Mouse (Mus musculus) myocyte (in vitro differentiated cells): ENCODE measurements around the gene Phb.

Experiments used
- E2F4 ChIP-seq: IDR thresholded peaks from one replicate; pipeline ENCODE4 v1.6.1; 2011; ENCODE audit warnings: mild to moderate bottlenecking, control low read depth, moderate library complexity; ENCODE audit not compliant: insufficient read depth
- MYOD1 ChIP-seq, 3 experiments: IDR thresholded peaks; one replicate each; pipeline ENCODE4 v1.6.1; 2011; ENCODE audit warnings: control low read depth in 2 of 3, low read depth in 2 of 3, mild to moderate bottlenecking in 2 of 3, moderate library complexity in 1 of 3; ENCODE audit not compliant: insufficient read length in 2 of 3, control insufficient read depth in 1 of 3
- POLR2A ChIP-seq: IDR thresholded peaks from one replicate; pipeline ENCODE4 v1.6.1; 2011; ENCODE audit warnings: low read depth, mild to moderate bottlenecking, control low read depth, moderate library complexity; ENCODE audit not compliant: insufficient read length
- POLR2AphosphoS2 ChIP-seq: IDR thresholded peaks from one replicate; pipeline ENCODE4 v1.6.1; 2011; ENCODE audit warnings: low read depth, control low read depth; ENCODE audit not compliant: insufficient read length
- SRF ChIP-seq: IDR thresholded peaks from one replicate; pipeline ENCODE4 v1.6.1; 2011; ENCODE audit warnings: low read depth; ENCODE audit not compliant: control insufficient read depth, insufficient read length
- TCF12 ChIP-seq: IDR thresholded peaks from one replicate; pipeline ENCODE4 v1.6.1; 2011; ENCODE audit warnings: mild to moderate bottlenecking, control low read depth; ENCODE audit not compliant: poor library complexity, insufficient read depth, severe bottlenecking

GRCm38 (mm10) chr11:95704032-95704969 is 37.5 kb downstream of the Phb start:
- TF ChIP-seq MYOD1 (IDR thresholded peaks at IDR 0.05; ENCODE audit: control insufficient read depth in 1 of 3, insufficient read length in 2 of 3, low read depth in 2 of 3) (no peak), SRF (no peak), POLR2A (no peak), E2F4 (no peak), POLR2AphosphoS2 (no peak), TCF12 (no peak)
